Mouse (Mus musculus) frontal cortex, postnatal 14 days (tissue): ENCODE measurements around the gene Rpl12.

Experiments used
- DNase-seq, 2 experiments: peaks; one replicate each; pipeline ENCODE4 v3.0.0; 2022; ENCODE audit warnings: low spot score in 2 of 2

Gene Rpl12

DNA sequence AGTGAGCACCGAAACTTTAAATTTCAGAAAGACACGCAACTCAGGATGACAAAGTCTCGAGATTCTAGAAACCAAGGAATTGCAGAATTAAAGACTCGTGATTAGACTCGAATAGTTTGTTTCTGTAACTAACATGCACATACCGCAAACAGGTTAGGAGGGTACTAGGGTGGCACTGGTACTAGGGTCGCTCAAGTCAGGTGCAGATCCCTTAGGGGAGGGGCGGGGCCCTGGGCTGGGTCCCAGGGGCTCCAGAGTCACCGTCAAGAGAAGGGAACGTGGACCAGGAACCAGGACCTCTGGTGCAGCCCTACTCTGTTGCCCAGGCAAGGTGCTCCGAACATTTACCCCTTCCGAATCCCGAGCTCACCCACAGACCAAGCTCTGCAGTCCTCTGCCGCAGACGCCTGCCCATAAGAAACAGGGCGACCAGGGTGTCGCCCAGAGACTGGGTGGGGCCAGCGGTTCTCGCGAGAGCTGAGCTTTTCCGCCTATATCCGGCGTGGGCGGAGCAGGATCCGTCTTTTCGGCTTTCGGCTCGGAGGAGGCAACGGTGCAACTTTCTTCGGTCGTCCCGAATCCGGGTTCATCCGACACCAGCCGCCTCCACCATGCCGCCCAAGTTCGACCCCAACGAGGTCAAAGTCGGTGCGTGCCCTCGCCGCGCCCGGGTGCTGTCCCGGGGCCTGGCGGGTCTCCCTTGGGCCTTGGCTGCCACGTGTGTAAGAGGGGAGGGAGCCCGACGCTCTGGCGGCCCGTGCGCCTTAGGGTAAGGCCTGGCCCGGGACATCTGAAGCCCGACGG is at the start of gene Rpl12, which contains the start of gene Lrsam1:
Rpl12 (plus strand) TSS at position 368 of the 804 bp plus-strand sequence.
Lrsam1 (minus strand) TSS at position 423 of the 804 bp plus-strand sequence.
- DNase-seq = peak; percentile 89 to 90

DNA sequence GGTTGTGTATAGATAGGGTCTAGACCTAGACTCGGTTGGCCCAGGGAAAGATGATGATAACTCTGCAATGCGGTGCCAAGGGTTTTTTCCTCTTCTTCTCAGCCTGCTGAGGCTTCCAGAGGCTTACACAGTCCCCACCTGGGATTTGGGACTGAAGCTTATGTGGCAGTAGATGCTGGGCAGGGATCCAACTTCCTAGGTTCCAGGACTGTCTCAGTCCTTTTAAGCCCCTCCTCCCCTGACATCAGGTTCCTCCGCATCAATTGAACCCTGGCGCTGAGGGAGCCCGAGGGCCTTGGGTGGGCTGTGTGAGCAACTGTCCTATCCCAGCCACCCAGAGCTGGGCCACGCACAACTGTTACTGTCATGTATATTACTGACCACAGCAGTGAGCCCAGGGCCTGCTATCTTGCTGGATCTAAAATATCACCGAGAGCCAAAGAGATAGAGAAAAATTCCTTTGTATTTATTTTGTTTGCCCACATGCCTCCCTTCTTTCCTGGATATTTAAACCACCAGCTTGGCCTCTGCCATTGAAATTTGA is 49.6 kb upstream of the Rpl12 start:
- no peak for DNase-seq

DNA sequence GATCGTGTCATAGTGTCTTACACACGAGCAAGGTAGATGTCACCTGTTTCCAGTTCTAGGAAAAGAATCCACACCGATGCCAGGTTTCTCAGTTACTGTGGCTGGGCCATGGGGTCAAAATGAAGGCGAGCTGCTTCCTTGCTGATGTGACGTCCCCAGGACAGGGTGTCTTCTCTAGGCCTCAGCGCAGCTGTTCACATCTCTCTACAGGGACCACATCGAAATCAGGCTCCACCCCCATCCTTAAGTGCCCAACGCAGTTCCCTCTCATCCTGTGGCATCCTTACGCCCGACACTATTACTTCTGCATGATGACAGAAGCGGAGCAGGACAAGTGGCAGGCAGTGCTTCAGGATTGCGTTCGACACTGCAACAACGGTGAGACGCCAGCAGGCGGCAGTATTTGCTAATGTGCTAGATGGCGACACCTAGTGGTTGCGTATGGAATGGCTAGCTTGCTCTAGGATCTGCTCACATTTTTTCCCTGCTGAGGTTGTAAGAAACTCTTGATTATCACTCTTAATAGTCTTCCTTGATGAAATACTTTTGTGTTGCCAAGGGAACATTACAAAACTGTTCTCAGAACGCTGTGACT is 49.1 kb upstream of the Rpl12 start:
- peak; percentile 66 to 83 for DNase-seq

DNA sequence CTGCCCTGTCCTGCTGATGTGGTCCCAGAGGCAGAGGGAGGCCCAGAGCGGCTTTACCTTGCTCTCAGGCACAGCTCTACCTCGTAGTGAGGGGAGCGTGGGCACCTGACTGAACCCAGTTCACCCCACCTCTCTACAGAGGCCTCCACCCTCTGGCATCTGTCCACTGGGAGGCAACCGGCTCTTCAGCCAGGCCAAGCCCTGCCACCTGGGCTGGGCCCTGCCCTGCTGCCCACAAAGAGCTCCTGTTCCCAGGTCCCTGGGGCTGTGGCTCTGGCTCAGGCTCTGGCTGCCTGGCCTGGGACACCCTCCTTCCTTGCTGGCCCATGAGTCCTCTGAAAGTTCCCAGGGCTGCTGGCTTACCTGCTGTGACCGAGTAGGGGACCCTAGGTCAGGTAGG is 47.0 kb upstream of the Rpl12 start:
- no peak for DNase-seq

DNA sequence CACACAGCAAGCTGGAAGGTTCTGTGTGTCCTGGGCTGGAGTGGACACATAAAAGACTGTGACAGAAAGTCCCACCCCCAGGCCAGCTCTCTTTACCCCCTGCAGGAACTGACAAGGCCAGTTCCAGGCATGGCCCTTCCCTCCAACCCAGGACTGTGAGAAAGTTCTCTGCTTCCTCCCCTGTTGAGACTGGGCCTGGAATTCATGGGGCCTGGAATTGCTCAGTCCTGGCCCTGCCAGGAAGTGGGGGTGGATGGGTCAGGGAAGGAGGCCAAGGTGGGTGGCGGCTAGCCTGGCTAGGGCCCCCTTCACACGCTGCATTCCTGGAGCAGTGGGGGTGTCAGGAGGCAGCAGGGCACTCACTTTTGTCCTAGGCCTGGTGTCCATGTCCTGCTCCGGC is 46.5 kb upstream of the Rpl12 start:
- no peak for DNase-seq

DNA sequence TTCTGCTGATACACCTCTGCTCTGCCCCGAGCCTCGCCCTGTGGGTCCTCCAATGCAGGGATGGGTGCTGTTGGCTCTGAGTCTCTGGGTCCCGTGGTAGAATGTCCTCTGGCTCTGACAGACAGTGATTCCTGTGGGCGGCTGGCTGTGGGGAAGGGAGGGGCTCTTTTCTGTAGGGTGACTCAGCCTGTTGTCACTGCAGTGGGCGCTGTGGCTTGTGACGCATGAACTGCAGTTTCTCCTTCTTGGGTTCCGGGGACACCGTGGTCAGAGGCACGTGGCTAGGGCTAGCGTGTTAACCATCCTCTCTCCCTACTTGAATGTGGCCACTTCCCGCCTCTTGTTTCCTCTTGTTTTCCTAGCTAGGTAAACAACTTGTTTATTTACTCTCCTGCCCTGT is 43.8 kb upstream of the Rpl12 start:
- peak; percentile 41 to 60 for DNase-seq

DNA sequence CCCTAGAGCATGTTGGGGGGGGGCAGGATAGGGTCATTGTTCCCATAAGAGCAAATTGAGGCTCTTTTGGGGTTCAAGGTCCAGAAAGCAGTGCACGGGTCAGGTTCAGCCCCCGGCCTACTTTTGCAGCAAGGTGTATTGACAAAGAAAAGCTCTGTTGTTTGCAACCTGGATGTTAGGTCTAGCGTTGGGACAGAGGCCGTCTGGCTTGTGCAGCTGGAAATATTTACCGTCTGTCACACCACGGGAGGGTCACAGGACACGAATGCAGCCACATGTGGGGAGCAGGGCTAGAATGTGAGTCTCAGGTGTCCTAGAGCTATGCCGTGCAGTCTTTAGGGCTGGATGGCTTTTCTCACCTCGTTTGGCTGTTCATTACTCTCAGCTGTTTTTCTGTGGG is 43.0 kb upstream of the Rpl12 start:
- DNase-seq = no peak

DNA sequence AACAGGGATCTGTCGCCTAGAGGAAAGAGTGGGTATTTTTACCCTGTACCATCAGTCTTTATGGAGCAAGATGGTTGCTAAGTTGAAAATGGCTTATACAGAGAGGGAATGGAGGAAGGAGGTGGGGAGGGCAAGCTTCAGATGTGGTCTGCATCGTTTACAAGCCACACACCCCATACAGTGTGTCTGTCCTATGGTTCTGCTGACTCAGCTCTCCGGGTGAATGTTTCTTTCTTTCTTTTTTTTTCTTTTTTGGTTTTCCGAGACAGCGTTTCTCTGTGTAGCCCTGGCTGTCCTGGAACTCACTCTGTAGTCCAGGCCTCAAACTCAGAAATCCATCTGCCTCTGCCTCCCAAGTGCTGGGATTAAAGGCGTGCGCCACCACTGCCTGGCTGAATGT is 40.1 kb upstream of the Rpl12 start:
- DNase-seq = no peak

DNA sequence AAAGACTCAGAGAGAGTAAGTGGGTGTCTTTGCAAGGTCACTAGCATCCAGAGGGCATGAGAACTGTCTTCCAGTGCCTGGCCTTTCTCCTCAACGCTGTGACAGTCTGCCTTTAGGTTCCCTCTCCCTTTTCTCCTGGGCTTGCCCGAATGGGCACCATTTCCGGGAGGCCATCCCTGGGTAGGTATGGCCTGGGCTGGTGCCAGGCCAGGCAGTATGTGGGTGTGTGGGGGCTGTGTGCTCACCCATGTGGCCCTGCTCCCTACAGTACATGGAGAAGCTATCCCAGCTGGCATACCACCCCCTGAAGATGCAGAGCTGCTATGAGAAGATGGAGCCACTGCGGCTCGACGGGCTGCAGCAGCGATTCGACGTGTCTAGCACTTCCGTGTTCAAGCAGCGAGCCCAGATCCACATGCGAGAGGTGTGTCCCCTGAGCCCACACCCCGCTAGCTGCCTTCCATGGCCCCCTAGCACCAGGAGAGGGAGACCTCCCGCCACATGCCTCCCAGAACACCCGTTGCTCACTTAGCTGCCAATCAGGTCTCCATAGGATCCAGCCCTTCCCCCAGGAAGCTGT is 39.5 kb upstream of the Rpl12 start:
- no peak for DNase-seq

DNA sequence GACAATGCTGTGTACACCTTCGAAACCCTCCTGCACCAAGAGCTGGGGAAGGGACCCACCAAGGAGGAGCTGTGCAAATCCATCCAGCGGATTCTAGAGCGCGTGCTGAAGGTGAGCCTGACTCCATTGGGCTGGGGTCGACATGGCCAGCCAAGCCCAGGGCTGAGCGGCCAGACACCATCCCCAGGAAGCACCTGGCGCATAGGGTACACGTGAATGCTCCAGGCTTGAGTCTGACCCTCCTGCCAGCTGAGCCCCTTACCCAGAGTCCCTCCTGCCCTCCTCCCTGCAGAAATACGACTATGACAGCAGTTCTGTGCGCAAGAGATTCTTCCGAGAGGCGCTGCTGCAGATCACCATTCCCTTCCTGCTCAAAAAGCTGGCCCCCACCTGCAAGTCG is 38.8 kb upstream of the Rpl12 start:
- DNase-seq = no peak

DNA sequence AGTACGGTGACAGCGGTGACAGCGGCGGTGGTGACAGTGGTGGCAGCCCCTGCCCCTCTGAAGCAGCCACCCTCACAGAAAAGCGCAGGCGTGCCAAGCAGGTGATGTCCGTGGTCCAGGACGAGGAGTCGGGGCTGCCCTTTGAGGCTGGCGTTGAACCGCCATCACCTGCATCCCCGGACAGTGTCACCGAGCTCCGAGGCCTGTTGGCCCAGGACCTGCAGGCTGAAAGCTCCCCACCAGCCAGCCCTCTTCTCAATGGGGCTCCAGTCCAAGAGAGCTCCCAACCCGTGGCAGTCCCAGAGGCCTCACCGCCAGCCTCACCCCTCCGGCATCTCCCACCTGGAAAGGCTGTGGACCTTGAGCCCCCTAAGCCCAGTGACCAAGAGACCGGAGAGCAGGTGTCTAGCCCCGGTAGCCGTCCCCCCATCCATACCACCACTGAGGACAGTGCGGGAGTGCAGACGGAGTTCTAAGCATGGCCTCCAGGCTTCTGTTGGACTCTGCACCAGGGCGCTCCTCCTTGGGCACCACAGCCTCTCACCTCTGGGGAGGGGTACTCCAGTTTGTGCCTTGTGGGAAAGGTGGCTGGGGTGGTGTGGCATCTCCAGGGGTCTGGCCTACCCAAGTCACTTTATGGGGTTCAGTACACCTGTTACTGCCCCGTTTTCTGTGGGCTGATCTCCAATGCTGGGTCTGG is 37.7 kb upstream of the Rpl12 start:
- no peak for DNase-seq

DNA sequence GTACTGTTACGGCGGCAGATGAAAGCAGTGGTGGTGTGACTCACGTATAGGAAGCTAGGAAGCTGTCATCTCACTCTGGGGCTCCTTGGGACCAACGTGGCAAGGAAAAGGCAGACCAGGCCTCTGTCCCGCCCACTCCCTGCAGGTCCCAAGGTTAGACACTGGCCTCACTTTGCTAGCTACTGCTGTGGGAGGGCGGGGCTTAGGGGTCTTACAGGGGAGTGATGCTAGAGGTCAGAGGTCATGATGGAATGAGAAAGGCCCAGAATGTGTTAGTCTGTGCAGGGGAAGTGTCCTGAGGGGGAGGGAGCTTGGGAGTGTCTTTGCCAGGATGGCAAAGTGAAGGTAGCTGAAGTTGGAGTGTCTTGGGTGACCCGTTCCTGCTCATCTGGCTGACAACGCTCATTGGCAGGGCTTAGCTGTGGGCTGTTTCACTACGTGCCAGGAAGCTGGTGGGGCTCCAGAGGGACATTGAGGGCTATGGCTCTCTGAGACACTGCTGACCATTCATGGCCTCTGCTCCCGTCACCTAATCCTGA is 37.0 kb upstream of the Rpl12 start:
- no peak for DNase-seq

DNA sequence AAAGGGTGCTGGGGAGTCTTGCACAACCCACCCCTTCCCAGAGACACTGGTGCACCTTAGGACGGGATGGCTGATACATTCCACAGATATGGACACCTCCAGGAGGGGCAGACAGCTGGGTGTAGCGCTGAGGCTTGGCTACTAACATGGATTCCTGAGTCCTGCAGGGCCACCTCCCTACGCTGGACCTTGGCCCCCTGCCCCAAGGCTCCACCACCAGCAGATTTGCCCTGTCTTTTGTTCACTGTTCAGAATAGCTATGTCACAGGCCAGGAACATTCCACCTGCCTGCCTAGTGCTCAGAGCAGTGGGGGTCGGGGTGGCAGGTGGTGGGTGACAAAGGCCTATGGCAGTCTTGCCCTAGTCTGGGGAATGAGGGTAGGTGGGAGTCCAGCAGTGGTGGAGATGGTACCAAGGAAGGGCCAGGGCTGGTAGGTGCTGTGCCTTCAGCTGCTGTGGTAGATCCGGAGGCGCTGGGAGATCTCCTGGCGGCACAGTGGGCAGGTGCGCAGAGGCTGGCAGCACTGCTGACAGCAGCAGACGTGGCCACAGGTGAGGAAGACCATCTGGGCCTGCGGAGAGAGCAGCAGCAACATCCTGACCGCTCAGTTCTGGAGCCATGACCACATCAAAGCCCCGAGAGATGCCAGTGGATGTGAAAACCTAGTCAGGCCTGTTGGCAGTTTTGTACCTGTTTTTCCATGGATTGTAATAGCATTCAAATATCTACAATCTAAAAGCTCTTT is 34.9 kb upstream of the Rpl12 start:
- no peak for DNase-seq

DNA sequence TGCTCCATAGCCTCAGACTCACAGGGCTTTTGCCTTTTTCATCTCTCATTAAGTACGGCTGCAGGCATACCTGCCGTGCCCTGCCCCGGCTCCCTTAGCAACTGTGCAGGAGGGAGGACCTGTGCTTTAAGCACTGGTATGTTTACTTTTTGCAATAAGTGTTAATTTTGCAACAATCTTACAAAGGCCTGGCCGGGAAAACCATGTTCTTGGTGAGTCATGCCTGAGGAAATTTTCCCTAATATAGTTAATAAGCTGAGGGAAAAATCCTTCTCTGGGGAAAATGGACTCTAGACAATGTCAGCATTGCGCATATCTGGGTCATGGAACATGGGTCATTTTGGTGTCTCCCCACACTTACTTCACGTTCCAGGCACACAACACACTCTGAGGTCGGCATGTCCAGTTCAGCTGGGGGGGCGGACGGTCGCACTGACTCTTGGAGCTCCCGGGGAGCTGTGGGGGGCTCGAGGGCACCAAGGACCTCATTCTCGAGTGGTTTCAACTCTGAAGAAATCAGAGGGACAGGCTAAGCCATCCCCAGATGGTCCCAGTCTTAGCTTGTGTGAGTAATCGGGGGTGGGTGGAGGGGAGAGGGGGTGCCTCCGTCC is 33.6 kb upstream of the Rpl12 start:
- no peak for DNase-seq

DNA sequence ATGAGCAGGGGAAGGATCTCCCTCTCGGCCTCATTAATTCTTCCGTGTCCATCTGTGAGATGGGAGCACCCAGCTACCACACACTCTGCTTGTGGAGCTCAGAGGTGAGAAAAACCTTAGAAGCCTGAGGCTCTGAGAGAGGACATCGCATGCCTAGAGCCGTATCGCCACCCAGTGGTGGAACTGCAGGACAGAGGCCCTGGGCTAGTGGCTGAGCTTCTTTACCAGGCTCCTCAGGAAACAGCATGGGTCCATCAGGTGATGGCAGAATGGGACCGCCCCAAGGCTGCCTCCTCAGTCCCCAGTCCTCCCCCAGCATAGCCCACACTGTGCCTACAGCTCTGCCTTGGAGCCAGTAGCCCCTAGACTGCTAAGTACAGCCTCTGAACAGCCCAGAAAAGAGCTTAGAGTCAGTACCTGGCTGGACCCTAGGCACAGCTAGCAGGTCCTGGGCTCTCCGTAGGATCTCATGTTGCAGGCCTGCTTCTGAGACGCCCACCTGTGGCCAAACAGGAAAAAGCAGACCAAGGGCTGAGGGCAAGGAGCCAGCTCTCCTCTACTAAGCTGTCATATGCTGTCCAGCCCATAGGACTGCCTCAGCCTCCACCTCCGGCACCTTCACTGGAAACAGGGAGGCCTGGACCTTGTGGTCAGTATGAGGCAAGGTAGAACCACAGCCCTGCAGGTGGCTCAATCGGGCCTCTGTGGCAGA is 33.0 kb upstream of the Rpl12 start:
- peak; percentile 64 for DNase-seq

DNA sequence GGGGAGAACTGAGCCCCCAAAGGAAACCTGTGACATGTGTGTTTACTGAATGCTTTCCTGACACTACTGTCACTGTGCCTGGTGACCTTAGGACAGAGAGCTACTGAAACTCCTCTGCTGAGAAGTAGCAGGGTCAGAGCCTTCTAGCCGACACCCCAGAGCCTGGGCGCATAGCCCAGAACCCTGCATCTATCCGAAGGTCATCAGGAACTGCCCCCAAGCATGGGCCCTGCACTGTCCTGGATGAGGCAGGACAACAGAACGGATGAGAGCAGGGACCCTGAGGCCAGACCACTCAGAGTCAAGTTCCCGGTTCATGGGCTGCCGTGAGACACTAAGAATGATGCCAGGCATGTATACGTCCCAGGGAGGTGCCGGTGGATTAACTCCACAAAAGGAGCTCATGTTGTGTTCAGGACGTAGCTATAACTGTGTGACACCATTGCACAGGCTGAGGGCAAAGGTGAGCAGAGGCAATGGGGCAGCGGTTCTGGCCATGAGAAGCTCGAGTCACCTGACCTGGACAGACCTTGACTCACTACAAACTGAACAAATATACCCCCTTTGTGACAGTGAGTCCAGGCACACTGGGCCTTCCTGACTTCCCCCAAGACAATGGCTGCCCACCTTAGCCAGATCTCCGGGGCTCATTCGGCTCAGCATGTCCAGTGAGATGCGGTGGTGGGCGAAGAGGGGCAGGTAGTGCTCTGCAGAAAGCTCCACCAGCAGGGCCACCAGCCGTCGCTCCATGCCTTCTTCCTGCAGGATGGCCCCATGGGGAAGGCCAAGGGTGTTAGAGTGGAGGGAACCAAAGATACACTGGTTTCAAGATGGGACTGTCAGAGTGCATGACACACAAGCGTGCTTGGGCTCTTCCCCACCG is 32.2 kb upstream of the Rpl12 start:
- no peak for DNase-seq

DNA sequence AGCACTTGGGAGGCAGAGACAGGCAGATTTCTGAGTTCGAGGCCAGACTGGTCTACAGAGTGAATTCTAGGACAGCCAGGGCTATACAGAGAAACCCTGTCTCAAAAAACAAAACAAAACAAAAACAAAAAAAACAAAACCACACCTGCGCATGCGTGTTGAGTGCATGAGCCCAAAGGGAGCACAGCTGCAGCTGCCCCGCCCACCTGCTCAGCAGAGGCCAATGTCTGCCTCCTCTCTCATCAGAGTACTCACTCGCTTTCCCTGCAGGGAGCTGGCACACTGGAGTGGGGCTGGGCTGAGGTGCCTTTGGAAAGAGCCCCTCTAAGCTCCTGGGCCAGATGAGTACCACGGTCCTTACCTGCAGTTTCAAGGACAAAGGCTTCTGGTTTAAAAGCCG is 29.6 kb upstream of the Rpl12 start:
- no peak for DNase-seq

DNA sequence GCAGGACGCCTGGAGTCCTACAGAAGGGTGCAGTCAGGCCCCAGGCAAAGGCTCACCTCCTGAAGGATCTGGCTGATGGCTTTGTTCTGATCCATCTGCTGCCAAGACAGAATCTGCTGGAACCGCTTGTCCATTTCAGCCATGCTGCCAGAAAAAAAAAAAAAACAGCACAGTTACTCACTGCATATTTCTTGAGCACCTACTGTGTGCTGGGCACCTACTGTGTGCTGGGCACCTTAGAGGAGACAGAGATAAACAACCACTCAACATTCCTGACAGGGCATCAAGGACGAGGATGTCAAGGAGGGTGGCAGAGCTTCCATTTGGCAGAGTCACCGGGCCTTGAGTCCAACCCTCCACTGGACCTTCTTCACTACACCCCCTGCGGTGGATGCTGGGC is 22.6 kb upstream of the Rpl12 start:
- DNase-seq = no peak

DNA sequence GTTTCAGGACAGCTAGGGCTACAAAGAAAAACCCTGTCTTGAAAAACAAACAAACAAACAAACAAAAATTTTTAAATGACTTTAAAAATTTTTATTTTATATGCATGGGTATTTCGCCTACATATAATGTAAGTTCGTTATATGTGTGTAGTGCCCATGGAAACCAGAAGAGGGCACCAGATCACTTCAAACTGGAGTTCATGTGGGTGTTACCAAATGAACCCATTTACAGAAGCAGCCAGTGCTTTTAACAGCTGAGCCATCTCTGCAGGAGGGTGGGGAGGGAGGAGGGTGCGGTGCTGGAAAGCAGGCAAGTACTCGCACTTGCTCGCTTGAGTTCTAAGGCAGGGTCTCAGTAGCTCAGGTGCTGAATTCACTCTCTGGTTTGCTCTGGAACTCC is 21.9 kb upstream of the Rpl12 start:
- DNase-seq = no peak
